Mouse (Mus musculus) megakaryocyte, adult 5-6 weeks (primary cell): ENCODE data around the gene Exo1. TPM values are rescaled to one million over a fixed set of nuclear protein-coding genes. Genes with fewer than 3 reads are reported as not detected.

ENCODE experiments used
- ATAC-seq: 2 replicates; pipeline ENCODE4 v1.8.0; 2016; ENCODE audit warnings: mild to moderate bottlenecking, inconsistent platforms; ENCODE audit not compliant: poor library complexity, severe bottlenecking
- total RNA-seq, 2 experiments: library from RNA; stranded (forward) in 1 of 2; stranded (reverse) in 1 of 2; fragments of 153-499, 151-499 nt in 1 of 2; fragments of 221-1000, 200-1000 nt in 1 of 2; gene quantifications; 2 replicates each; pipeline versions ENCODE4 v1.2.3 to v1.2.4; 2015 to 2017

The Exo1 gene
- total RNA-seq, 2 experiments from 2014 or later = 16.3 to 22.8 TPM

DNA sequence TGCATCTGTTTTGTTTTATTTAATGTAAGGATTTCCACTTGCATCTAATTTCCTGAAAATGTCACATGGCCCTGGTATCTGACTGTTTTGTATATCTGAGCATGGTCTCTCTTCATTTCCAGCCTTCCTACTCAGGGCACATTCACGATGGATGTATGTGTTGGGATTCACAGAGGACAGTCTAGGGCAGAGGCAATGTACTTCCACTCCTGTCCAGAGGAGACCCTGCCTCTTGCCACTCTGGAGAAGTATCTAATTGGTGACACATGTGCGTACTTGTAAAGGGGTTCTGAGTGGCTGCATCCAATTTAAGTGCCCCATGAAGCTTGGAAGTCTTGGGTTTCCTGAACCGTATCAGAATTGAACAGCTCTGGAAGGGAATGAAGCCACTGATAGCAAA is 70.0 kb downstream of the Exo1 start:
- no peak for ATAC-seq

DNA sequence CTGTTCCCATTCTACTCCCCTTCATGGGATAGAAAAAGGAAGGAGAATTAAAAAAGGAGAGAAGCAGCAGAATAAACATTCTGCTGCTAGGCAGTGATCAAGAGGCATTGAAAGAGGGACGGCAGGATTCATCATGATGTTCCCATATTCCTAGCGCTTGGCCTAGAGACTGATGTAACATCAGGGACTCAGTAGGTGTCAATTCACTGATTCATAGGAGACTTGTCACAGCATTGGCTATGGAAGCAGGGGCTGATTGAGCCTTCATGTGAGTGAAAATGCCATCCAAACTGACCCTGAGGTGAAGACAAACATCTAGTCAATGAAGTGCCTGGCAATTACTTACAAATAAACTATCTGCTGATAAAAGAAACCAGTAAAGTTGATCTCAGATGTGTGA is 70.5 kb downstream of the Exo1 start:
- no peak for ATAC-seq

DNA sequence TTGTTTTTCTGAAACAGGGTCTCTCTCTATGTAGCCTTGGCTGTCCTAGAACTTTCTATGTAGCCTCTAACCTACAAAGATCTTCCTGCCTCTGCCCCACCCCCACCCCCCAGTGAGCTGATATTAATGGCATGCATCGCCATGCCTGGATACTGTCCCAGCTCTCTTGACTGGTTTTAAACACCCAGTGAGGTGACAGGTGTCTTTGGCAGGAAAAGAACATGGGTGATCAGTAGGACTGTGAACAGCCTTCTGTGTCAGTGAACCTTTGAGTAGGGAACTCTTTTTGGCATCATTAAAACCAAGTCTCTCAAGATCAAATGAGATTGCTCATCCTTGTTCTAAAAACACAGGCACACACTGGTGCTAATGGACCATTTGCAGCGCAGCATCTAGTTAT is 81.4 kb downstream of the Exo1 start:
- ATAC-seq = no peak

Other genes starting within 250 kb of the Exo1 start
- gene Opn3, start 187.8 kb upstream of the Exo1 start, total RNA-seq (2015) = 1.5 and 1.9 TPM in 2 replicates
- gene Opn3, start 187.8 kb upstream of the Exo1 start, total RNA-seq (2017) = 0.37 and 1.7 TPM in 2 replicates
- gene Chml, start 187.7 kb upstream of the Exo1 start, total RNA-seq (2015) = 14.2 and 17.0 TPM in 2 replicates
- gene Chml, start 187.7 kb upstream of the Exo1 start, total RNA-seq (2017) = 28.4 and 38.1 TPM in 2 replicates
- not detected in 2 replicates for gene Wdr64, start 182.0 kb upstream of the Exo1 start, total RNA-seq (2015)
- gene Wdr64, start 182.0 kb upstream of the Exo1 start, total RNA-seq (2017) = not detected in 2 replicates
- not detected in 2 replicates for gene Gm38100, start 39.7 kb downstream of the Exo1 start, total RNA-seq (2015)
- not detected in 2 replicates for gene Gm38100, start 39.7 kb downstream of the Exo1 start, total RNA-seq (2017)
- 0.16 and 0.20 TPM in 2 replicates for gene Rbm8a2, start 98.5 kb downstream of the Exo1 start, total RNA-seq (2015)
- gene Rbm8a2, start 98.5 kb downstream of the Exo1 start, total RNA-seq (2017) = 0.20 and 0.26 TPM in 2 replicates